In genomic region chr11:85529531-85530285, GRCm38 (mm10) we compare ENCODE assay signal across 21 mouse cellular contexts.
A peak's percentile ranks its signal among the peaks of the same experiment; 100 is the strongest.
DNase-seq lines count a peak whose midpoint lies in the region; ATAC-seq and TF ChIP-seq lines count a peak whose summit lies in the region.
"Had no signal": no experiment of that assay in that cellular context is flagged by ENCODE, and none has a peak within 500 bp of the region (broad histone marks: within the 10 kb centered on the region; RNA-seq: fewer than 3 reads in every experiment).

No protein-coding gene starts in this region.

- no peak overlapping the region for H3K27ac ChIP-seq in intestine, embryonic 15.5 days
- H3K27ac ChIP-seq in intestine, postnatal 0 days (ENCODE audit: low read depth, low read length): no peak overlapping the region
- no peak overlapping the region for H3K27ac ChIP-seq in liver, embryonic 13.5 days
- H3K27ac ChIP-seq: hindbrain, postnatal 0 days; limb, embryonic 13.5 days had no signal

- H3K9me3 ChIP-seq in intestine, embryonic 15.5 days: no peaks in the 10 kb centered on the region
- H3K9me3 ChIP-seq in intestine, postnatal 0 days (ENCODE audit: control insufficient read depth): no peaks in the 10 kb centered on the region
- H3K9me3 ChIP-seq in G1E (replicated peaks): no peaks in the 10 kb centered on the region
- no peaks in the 10 kb centered on the region for H3K9me3 ChIP-seq in liver, embryonic 13.5 days (replicated peaks)
- H3K9me3 ChIP-seq: limb, embryonic 13.5 days; megakaryocyte, embryonic 14.5 days had no signal

- H3K4me2 ChIP-seq in intestine, embryonic 15.5 days (replicated peaks): no peak overlapping the region
- no peak overlapping the region for H3K4me2 ChIP-seq in intestine, postnatal 0 days (replicated peaks; ENCODE audit: low read depth)
- no peak overlapping the region for H3K4me2 ChIP-seq in liver, embryonic 13.5 days
- H3K4me2 ChIP-seq: limb, embryonic 13.5 days had no signal

- ATAC-seq in intestine, embryonic 15.5 days: 0 out of 2 replicates have a peak, but pooled peaks have one; percentile 20
- ATAC-seq in intestine, postnatal 0 days: no peak
- peak; percentile 95 for ATAC-seq in G1E (ENCODE audit: extremely low read depth, insufficient number of reproducible peaks, low FRiP score, poor library complexity, severe bottlenecking)
- ATAC-seq in liver, embryonic 13.5 days (ENCODE audit: low read depth): peak; percentile 77
- ATAC-seq: CD4-positive, CD25-positive, alpha-beta regulatory T cell, adult 4 months; forebrain, embryonic 14.5 days; hindbrain, postnatal 0 days had no signal

- no peak overlapping the region for H3K4me3 ChIP-seq in intestine, embryonic 15.5 days (replicated peaks)
- H3K4me3 ChIP-seq in intestine, postnatal 0 days (ENCODE audit: low read depth, low read length): no peak overlapping the region
- peak overlapping the region; percentile 22; the same call in 1 of the 2 replicates for H3K4me3 ChIP-seq in G1E (ENCODE audit: low read depth, low read length)
- H3K4me3 ChIP-seq in liver, embryonic 13.5 days (replicated peaks): no peak overlapping the region
- H3K4me3 ChIP-seq: erythroblast, embryonic 14.5 days; limb, embryonic 13.5 days; megakaryocyte, embryonic 14.5 days had no signal

- H3K9ac ChIP-seq in intestine, embryonic 15.5 days: no peak overlapping the region
- H3K9ac ChIP-seq in intestine, postnatal 0 days (ENCODE audit: low read depth, low read length): no peak overlapping the region
- H3K9ac ChIP-seq in liver, embryonic 13.5 days: no peak overlapping the region
- H3K9ac ChIP-seq: limb, embryonic 13.5 days had no signal

- H3K36me3 ChIP-seq in intestine, embryonic 15.5 days: no peaks in the 10 kb centered on the region
- no peaks in the 10 kb centered on the region for H3K36me3 ChIP-seq in intestine, postnatal 0 days (ENCODE audit: control insufficient read depth, insufficient read depth)
- H3K36me3 ChIP-seq in G1E (replicated peaks): no peaks in the 10 kb centered on the region
- H3K36me3 ChIP-seq in liver, embryonic 13.5 days: no peaks in the 10 kb centered on the region
- H3K36me3 ChIP-seq: limb, embryonic 13.5 days had no signal

- peak; percentile 76 for DNase-seq in 416B (ENCODE audit: low read depth)
- peak; percentile 65 for DNase-seq in G1E (ENCODE audit: low spot score)
- DNase-seq in liver, embryonic 13.5 days: no peak
- no peak for DNase-seq in urinary bladder, adult 2 months (ENCODE audit: low spot score)
- no peak for DNase-seq in testis, postnatal 10 days (ENCODE audit: low spot score)
- DNase-seq in layer of hippocampus, adult 9-10 months (ENCODE audit: low spot score): no peak
- DNase-seq: cerebellum, adult 18-20 months; cerebellum, postnatal 36 days; gastrocnemius, postnatal 36 days; heart, postnatal 4 days; kidney, adult 9 months; kidney, postnatal 4 days; thymus, postnatal 25 days had no signal

- no peak for TF ChIP-seq CTCF in intestine, postnatal 0 days (IDR thresholded peaks at IDR 0.05; ENCODE audit: low read depth)
- no peak for TF ChIP-seq CTCF in G1E (IDR thresholded peaks at IDR 0.05; ENCODE audit: low read depth, low read length)

- no peaks in the 10 kb centered on the region for H3K27me3 ChIP-seq in intestine, embryonic 15.5 days (replicated peaks)
- no peaks in the 10 kb centered on the region for H3K27me3 ChIP-seq in intestine, postnatal 0 days (replicated peaks; ENCODE audit: control insufficient read depth, insufficient read depth, low read length)
- H3K27me3 ChIP-seq in G1E (ENCODE audit: insufficient read depth, low read length): peaks cover 28% of the 10 kb centered on the region
- peaks cover 28% of the 10 kb centered on the region for H3K27me3 ChIP-seq in liver, embryonic 13.5 days

- WGBS in intestine, embryonic 15.5 days: 64% methylated on average over 5 of the region's 5 CpGs
- WGBS in intestine, postnatal 0 days: 60% methylated on average over 5 of the region's 5 CpGs
- WGBS in liver, embryonic 13.5 days (ENCODE audit: insufficient replicate concordance): 32% methylated on average over 5 of the region's 5 CpGs

- peaks cover 16% of the 10 kb centered on the region for H3K4me1 ChIP-seq in intestine, embryonic 15.5 days (replicated peaks)
- 0 out of 2 replicates have a peak, but pooled peaks cover 3% of the 10 kb centered on the region for H3K4me1 ChIP-seq in intestine, postnatal 0 days (replicated peaks; ENCODE audit: control insufficient read depth, insufficient read depth, low read length)
- peaks cover 36% of the 10 kb centered on the region for H3K4me1 ChIP-seq in G1E (ENCODE audit: insufficient read depth, low read depth, low read length)
- H3K4me1 ChIP-seq in liver, embryonic 13.5 days (replicated peaks): peaks cover 26% of the 10 kb centered on the region

Comparison
In these comparisons a context has a peak if more than half of its experiments do, and no peak if none do; other contexts are left out.
1. DNase-seq: peak in 416B (single experiment) and G1E (single experiment); none in liver, embryonic 13.5 days (single experiment), urinary bladder, adult 2 months (single experiment), testis, postnatal 10 days (single experiment) and layer of hippocampus, adult 9-10 months (single experiment).